Mouse (Mus musculus) ovary, adult 18-20 months (tissue): ENCODE measurements around the gene Cd52.

Experiments used
- DNase-seq: peaks from one replicate; pipeline ENCODE4 v3.0.0; 2022; ENCODE audit warnings: low spot score, mixed read lengths

Gene Cd52

GRCm38 (mm10) chr4:134119042-134119441, 24.2 kb upstream of the Cd52 start:
- DNase-seq, result no peak

GRCm38 (mm10) chr4:134118126-134118800, 23.4 kb upstream of the Cd52 start:
- no peak for DNase-seq

- DNase-seq, result no peak
Observed at GRCm38 (mm10) chr4:134117012-134117411, 22.1 kb upstream of the Cd52 start.

- no peak for DNase-seq
Observed at GRCm38 (mm10) chr4:134116501-134116900, 21.6 kb upstream of the Cd52 start.

- no peak for DNase-seq
Observed at GRCm38 (mm10) chr4:134115215-134116144, 20.6 kb upstream of the Cd52 start.

GRCm38 (mm10) chr4:134114038-134114437, 19.2 kb upstream of the Cd52 start:
- DNase-seq, result no peak

- DNase-seq, result no peak
Observed at GRCm38 (mm10) chr4:134113356-134113994, 18.6 kb upstream of the Cd52 start.

GRCm38 (mm10) chr4:134112403-134112802, 17.5 kb upstream of the Cd52 start:
- no peak for DNase-seq

GRCm38 (mm10) chr4:134110653-134111052, 15.8 kb upstream of the Cd52 start:
- no peak for DNase-seq

GRCm38 (mm10) chr4:134108196-134108595, 13.3 kb upstream of the Cd52 start:
- DNase-seq, result no peak

- no peak for DNase-seq
Observed at GRCm38 (mm10) chr4:134107730-134108129, 12.8 kb upstream of the Cd52 start.

- DNase-seq, result no peak
Observed at GRCm38 (mm10) chr4:134106105-134106504, 11.2 kb upstream of the Cd52 start.

GRCm38 (mm10) chr4:134102742-134103119, 7.8 kb upstream of the Cd52 start:
- DNase-seq, result no peak

- DNase-seq, result peak; percentile 71
Observed at GRCm38 (mm10) chr4:134101979-134102741, 7.3 kb upstream of the Cd52 start, which contains the start of gene Ubxn11. Gene Ubxn11, plus strand, starts transcription at chr4:134102570.

GRCm38 (mm10) chr4:134100245-134100644, 5.4 kb upstream of the Cd52 start:
- no peak for DNase-seq

- DNase-seq, result no peak
Observed at GRCm38 (mm10) chr4:134098628-134099027, 3.7 kb upstream of the Cd52 start.

GRCm38 (mm10) chr4:134097015-134097608, 2.2 kb upstream of the Cd52 start:
- no peak for DNase-seq

- no peak for DNase-seq
Observed at GRCm38 (mm10) chr4:134096120-134096519, 1.2 kb upstream of the Cd52 start.

GRCm38 (mm10) chr4:134094004-134094564, 798 bp downstream of the Cd52 start:
- no peak for DNase-seq

- DNase-seq, result no peak
Observed at GRCm38 (mm10) chr4:134092382-134093288, 2.2 kb downstream of the Cd52 start.
